Mouse (Mus musculus) CD8-positive naive resting alpha-beta T cell, adult 2 months (primary cell): ENCODE data around the gene 4921504E06Rik.

Experiments used
- DNase-seq, 2 experiments: peaks; one replicate each; pipeline ENCODE4 v3.0.0; 2022; ENCODE audit warnings: low read depth in 2 of 2, low spot score in 2 of 2

Gene 4921504E06Rik

DNA sequence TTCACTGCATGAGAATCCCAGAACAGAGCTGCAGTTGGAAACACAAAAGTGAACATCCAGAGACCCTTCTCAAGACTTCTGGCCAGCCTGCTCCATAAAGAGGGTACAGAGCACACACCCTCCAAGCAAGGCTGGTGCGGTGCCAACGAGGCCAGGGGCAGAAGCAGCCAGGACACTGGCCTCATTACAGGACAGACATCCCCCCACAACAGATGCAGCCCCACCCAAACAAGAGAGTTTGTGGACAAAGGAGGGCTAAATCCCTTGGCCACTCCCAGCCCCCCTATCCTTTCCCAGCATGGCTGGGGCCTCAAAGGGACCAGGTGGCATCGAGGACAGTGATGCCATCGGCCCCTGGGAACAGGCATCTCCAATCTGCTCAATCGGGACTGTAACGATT, 130.6 kb downstream of the 4921504E06Rik start:
- DNase-seq = no peak

DNA sequence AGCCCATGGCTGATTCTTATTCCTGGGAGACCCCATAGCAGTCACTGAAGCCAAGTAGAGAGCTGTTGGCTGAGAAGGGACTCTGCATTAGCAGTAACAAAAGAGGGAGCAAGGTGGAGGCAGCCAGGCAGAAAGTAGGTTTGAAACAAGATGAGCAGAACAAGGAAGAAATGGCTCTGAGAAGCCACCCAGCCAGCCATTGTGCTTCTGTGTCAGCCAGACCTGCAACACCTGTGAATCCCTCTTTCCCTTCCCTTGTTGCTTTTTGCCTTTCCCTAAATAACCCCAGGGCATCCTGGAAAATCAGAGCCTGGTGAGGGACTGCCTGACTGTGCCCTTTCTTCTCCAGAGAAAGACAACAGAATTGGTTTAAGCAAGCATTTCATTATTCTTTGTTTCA, 131.5 kb downstream of the 4921504E06Rik start:
- no peak for DNase-seq

DNA sequence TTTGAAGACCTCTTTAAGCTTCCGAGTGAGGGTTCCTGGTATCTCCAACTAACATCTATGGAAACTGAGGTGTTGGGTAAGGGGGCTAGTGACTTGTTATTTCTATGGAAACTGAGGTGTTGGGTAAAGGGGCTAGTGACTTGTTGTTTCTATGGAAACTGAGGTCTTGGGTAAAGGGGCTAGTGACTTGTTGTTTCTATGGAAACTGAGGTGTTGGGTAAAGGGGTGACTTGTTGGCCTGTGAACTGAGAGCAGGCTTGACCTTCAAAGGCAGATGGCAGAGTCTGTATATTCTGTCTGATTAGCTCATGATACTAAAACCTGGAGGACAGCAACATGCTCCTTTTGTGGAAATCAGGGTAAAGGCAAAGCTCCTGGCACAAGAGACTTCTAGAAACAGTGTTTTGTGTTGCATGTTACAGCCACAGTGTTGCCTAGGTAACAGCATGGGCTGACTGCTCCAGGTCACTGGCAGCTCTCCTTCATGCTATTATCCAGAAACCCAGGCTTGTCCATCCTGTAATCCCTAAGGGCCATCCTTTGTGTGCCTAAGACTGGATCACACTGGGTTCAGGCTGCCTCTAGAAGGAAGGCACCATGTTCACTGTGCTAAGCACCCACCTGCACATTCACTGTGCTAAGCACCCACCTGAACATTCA, 133.9 kb downstream of the 4921504E06Rik start:
- no peak for DNase-seq

DNA sequence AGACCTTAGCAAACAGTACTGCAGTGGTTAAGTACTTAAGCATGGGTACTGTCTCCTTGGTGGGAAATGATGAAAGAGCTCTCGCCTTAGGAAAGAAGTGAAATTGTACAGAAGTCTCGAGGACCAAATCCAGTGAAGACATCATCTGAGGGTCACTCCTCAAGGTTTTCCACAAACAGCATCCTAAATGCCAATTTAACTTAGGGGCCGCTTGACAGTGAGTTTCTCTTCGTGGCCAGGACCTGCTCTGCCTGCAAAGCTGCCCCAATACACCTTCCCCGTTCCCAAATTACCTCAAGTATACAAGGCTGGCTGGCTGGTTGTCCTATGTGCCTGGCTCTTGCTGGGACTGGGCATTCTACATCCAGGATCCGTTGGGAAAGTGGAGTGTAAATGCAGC, 137.6 kb downstream of the 4921504E06Rik start:
- no peak for DNase-seq

DNA sequence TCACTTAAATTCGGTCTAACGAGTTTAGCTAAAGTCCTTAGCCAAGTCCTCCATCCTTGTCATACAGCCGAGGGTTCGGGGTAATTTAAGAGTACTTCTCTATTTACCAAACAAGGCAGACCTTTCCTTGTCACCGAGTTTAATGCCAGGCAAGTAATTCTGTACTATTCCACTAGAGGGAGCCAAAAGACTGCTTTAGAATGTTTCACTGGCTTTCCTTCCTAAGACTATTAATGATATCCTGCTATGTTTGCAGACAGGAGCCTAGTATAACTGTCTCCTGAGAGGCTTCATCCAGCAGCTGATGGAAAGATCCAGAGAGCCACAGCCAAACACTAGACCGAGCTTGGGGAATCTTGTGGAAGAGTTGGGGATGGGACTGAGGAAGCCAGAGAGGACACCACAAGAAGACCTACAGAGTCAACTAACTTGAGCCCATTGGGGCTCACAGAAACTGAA, 138.6 kb downstream of the 4921504E06Rik start:
- peak; percentile 29 to 61 for DNase-seq

DNA sequence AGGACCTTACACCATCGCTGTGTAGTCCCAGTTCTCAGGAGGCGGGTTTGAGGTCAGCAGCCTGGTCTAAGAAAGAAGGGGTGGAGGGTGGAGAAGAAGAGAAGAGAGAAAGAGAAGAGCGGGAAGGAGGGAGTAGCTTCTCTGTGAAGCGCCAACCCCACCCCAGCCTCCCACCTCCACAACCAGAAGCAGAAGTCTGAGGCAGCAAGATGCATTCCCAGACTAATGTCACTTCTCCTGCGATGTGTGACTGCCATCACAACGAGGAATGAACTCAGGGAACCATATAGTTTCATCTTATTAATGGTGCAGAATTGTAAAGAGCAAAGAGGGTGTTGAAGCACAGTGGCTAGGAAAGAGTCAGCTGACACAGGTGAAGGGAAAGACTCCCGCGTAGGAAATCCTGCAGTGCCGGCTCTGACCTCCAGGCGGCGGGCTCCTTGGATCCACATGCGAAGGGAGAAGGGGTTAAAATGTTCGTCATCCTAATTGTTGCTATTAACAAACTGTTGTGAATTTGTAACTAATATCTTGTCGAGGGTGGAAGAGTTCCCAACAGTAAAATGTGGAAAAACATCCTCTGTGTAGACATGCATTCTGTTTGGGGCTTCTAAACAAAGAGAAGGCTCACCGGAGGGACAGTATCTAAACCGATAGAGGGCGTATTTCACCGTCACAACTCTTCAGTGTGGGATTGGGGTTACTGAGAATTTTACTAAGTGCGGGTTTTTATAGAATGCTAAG, 139.3 kb downstream of the 4921504E06Rik start:
- DNase-seq = peak; percentile 13 to 31
